9 mouse cellular contexts compared by ENCODE assay signal in the genomic region with DNA sequence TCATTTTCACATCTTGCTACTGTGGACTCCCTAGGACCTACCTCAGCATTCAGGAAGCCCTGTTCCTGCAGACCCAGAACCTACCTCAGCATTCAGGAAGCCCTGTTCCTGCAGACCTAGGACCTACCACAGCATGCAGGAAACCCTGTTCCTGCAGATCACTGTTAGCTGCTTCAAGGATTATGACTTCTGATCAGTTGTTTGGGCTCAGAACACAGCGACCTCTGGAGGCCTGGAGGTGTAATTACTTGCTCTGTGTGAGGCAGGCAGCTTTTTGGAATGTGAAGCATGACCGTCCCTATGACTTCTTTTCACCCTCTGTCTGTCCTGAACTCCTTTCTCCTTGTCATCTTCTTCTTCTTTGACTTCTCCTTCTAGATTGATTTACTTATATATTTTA. TPM values are rescaled to one million over a fixed set of nuclear protein-coding genes. Genes with fewer than 3 reads are reported as not detected.
A peak's percentile ranks its signal among the peaks of the same experiment; 100 is the strongest.
DNase-seq lines count a peak whose midpoint lies in the region; ATAC-seq and TF ChIP-seq lines count a peak whose summit lies in the region.
"Had no signal": no experiment of that assay in that cellular context is flagged by ENCODE, and none has a peak within 500 bp of the region (broad histone marks: within the 10 kb centered on the region; RNA-seq: fewer than 3 reads in every experiment).

No protein-coding gene starts in this region.

- H3K36me3 ChIP-seq in intestine, postnatal 0 days (ENCODE audit: control insufficient read depth, insufficient read depth) = no peaks in the 10 kb centered on the region
- H3K36me3 ChIP-seq in intestine, embryonic 16.5 days (ENCODE audit: control insufficient read depth, insufficient read depth, low read length) = no peaks in the 10 kb centered on the region

- H3K9me3 ChIP-seq in intestine, postnatal 0 days (ENCODE audit: control insufficient read depth) = no peaks in the 10 kb centered on the region
- no peaks in the 10 kb centered on the region for H3K9me3 ChIP-seq in intestine, embryonic 16.5 days (ENCODE audit: control insufficient read depth, low read length)

- TF ChIP-seq CTCF in intestine, postnatal 0 days (IDR thresholded peaks at IDR 0.05; ENCODE audit: low read depth) = peak; percentile 83
- peak; percentile 51; the same call in 1 of the 2 replicates for TF ChIP-seq CTCF in brain, embryonic 14.5 days (IDR thresholded peaks at IDR 0.05; ENCODE audit: borderline replicate concordance, extremely low read depth, insufficient read depth, insufficient read length)

- 0 out of 2 replicates have a peak, but pooled peaks cover 2% of the 10 kb centered on the region for H3K4me1 ChIP-seq in intestine, postnatal 0 days (replicated peaks; ENCODE audit: control insufficient read depth, insufficient read depth, low read length)
- peaks cover 3% of the 10 kb centered on the region; the same call in 1 of the 2 replicates for H3K4me1 ChIP-seq in intestine, embryonic 16.5 days (ENCODE audit: control insufficient read depth, insufficient read depth, low read length)

- DNase-seq in CD8-positive naive resting alpha-beta T cell, adult 2 months (ENCODE audit: low read depth in 2 of 2, low spot score in 2 of 2) = peak; percentile 20 to 25
- DNase-seq in brain, embryonic 14.5 days (ENCODE audit: low read depth) = no peak
- no peak for DNase-seq in right cerebral cortex, postnatal 25 days
- DNase-seq in layer of hippocampus, postnatal 14 days (ENCODE audit: low spot score in 2 of 2) = no peak
- no peak for DNase-seq in right cerebral cortex, postnatal 4 days

- H3K4me3 ChIP-seq in intestine, postnatal 0 days (ENCODE audit: low read depth, low read length) = no peak overlapping the region
- H3K4me3 ChIP-seq in intestine, embryonic 16.5 days (ENCODE audit: low read length) = no peak overlapping the region

- 51% methylated on average over 2 of the region's 2 CpGs for WGBS in intestine, postnatal 0 days
- 31% methylated on average over 2 of the region's 2 CpGs for WGBS in intestine, embryonic 16.5 days

- no peak overlapping the region for H3K27ac ChIP-seq in intestine, postnatal 0 days (ENCODE audit: low read depth, low read length)
- H3K27ac ChIP-seq in intestine, embryonic 16.5 days (ENCODE audit: low read length) = no peak overlapping the region

- no peak for TF ChIP-seq POLR2A in brain, embryonic 14.5 days (IDR thresholded peaks at IDR 0.05; ENCODE audit: borderline replicate concordance, extremely low read depth, insufficient read depth, insufficient read length, poor library complexity, severe bottlenecking)

- H3K27me3 ChIP-seq in intestine, postnatal 0 days (replicated peaks; ENCODE audit: control insufficient read depth, insufficient read depth, low read length) = no peaks in the 10 kb centered on the region
- no peaks in the 10 kb centered on the region for H3K27me3 ChIP-seq in intestine, embryonic 16.5 days (replicated peaks; ENCODE audit: control insufficient read depth, insufficient read depth, low read length)

- ATAC-seq in intestine, postnatal 0 days = no peak
- no peak for ATAC-seq in intestine, embryonic 16.5 days
- ATAC-seq in monocyte, adult 5-6 weeks (replicated peaks; ENCODE audit: insufficient number of reproducible peaks, low FRiP score, low TSS enrichment, poor library complexity, severe bottlenecking) = peak; percentile 55

- H3K9ac ChIP-seq in intestine, postnatal 0 days (ENCODE audit: low read depth, low read length) = no peak overlapping the region
- no peak overlapping the region for H3K9ac ChIP-seq in intestine, embryonic 16.5 days (ENCODE audit: low read depth, low read length)

- no peak overlapping the region for H3K4me2 ChIP-seq in intestine, postnatal 0 days (replicated peaks; ENCODE audit: low read depth)
- H3K4me2 ChIP-seq in intestine, embryonic 16.5 days (ENCODE audit: low read depth, low read length) = no peak overlapping the region

RNA-seq across cellular contexts. Expression of a gene that starts 27.1 kb away (rescaled TPM):
- polyA plus RNA-seq in intestine, postnatal 0 days (2015; fragmentation: Nextera tagmentation; extraction: Ambion mirVana) = 27.7 and 28.4 TPM in 2 replicates
- polyA plus RNA-seq in intestine, embryonic 16.5 days (2015; fragmentation: Nextera tagmentation; extraction: Ambion mirVana) = 72.2 and 77.0 TPM in 2 replicates
- 72.2 and 86.3 TPM in 2 replicates for polyA plus RNA-seq in brain, embryonic 14.5 days (2012; rRNA removed)
- total RNA-seq in monocyte, adult 5-6 weeks (2017) = 18.0 to 23.5 TPM (median 21.0 TPM) in 3 replicates
- 10 to 100 TPM; 35.3 to 38.7 TPM for total RNA-seq in layer of hippocampus, postnatal 14 days (2021)

RNA-seq across cellular contexts. Expression of a gene that starts 38.5 kb away (rescaled TPM):
- 4.6 TPM in 2 replicates for polyA plus RNA-seq in intestine, postnatal 0 days (2015; fragmentation: Nextera tagmentation; extraction: Ambion mirVana)
- 3.8 and 4.1 TPM in 2 replicates for polyA plus RNA-seq in intestine, embryonic 16.5 days (2015; fragmentation: Nextera tagmentation; extraction: Ambion mirVana)
- 11.5 and 13.8 TPM in 2 replicates for polyA plus RNA-seq in brain, embryonic 14.5 days (2012; rRNA removed)
- total RNA-seq in monocyte, adult 5-6 weeks (2017) = not detected in 3 replicates
- total RNA-seq in layer of hippocampus, postnatal 14 days (2021) = 10 to 100 TPM; 25.5 to 26.6 TPM
- total RNA-seq: hematopoietic stem cell, adult 5-6 weeks had no signal

RNA-seq across cellular contexts. Expression of a gene that starts 45.0 kb away (rescaled TPM):
- polyA plus RNA-seq in intestine, postnatal 0 days (2015; fragmentation: Nextera tagmentation; extraction: Ambion mirVana) = 52.2 and 55.8 TPM in 2 replicates
- 45.1 and 46.6 TPM in 2 replicates for polyA plus RNA-seq in intestine, embryonic 16.5 days (2015; fragmentation: Nextera tagmentation; extraction: Ambion mirVana)
- polyA plus RNA-seq in brain, embryonic 14.5 days (2012; rRNA removed) = 9.5 and 13.6 TPM in 2 replicates
- 149 to 190 TPM (median 158 TPM) in 3 replicates for total RNA-seq in monocyte, adult 5-6 weeks (2017)
- 10 to 100 TPM; 44.5 to 54.0 TPM for total RNA-seq in layer of hippocampus, postnatal 14 days (2021)

RNA-seq across cellular contexts. Expression of a gene that starts 51.5 kb away (rescaled TPM):
- polyA plus RNA-seq in intestine, postnatal 0 days (2015; fragmentation: Nextera tagmentation; extraction: Ambion mirVana) = 17.1 and 17.5 TPM in 2 replicates
- polyA plus RNA-seq in intestine, embryonic 16.5 days (2015; fragmentation: Nextera tagmentation; extraction: Ambion mirVana) = 24.8 and 25.7 TPM in 2 replicates
- polyA plus RNA-seq in brain, embryonic 14.5 days (2012; rRNA removed) = 71.6 and 90.9 TPM in 2 replicates
- total RNA-seq in monocyte, adult 5-6 weeks (2017) = 11.0 to 18.5 TPM (median 17.6 TPM) in 3 replicates
- 10 to 100 TPM; 49.5 to 57.6 TPM for total RNA-seq in layer of hippocampus, postnatal 14 days (2021)

Comparison
In these comparisons a context has a peak if more than half of its experiments do, and no peak if none do; other contexts are left out.
1. DNase-seq: peak in CD8-positive naive resting alpha-beta T cell, adult 2 months (2 of 2); none in brain, embryonic 14.5 days (single experiment), right cerebral cortex, postnatal 25 days (single experiment), layer of hippocampus, postnatal 14 days (0 of 2) and right cerebral cortex, postnatal 4 days (single experiment).